Mouse (Mus musculus) liver, postnatal 0 days (tissue): ENCODE results near the gene Coro1c. TPM values are rescaled to one million over a fixed set of nuclear protein-coding genes. Genes with fewer than 3 reads are reported as not detected.

ENCODE experiments used
- ATAC-seq: fragments of 200-750 bp; cut with Nextera tagmentation; 2 replicates; pipeline ENCODE4 v1.8.0; 2017; ENCODE audit warnings: mild to moderate bottlenecking, moderate library complexity
- DNase-seq: peaks from one replicate; pipeline ENCODE4 v3.0.0-alpha.2; 2016
- H3K27ac ChIP-seq: fragments of 300-500 bp; sonication (generic); 2 replicates; pipeline ENCODE4 v1.5.1; 2014; ENCODE audit warnings: antibody characterized with exemption, moderate library complexity, mild to moderate bottlenecking, low read depth
- H3K27me3 ChIP-seq: fragments of 300-500 bp; sonication (generic); 2 replicates; pipeline ENCODE4 v1.6.1; 2014; ENCODE audit warnings: low read length, control low read depth, mixed read lengths; ENCODE audit not compliant: insufficient read depth
- H3K36me3 ChIP-seq: fragments of 300-500 bp; sonication (generic); replicated peaks from 2 replicates; pipeline ENCODE4 v1.6.1; 2014; ENCODE audit warnings: mild to moderate bottlenecking, control low read depth, low read length, moderate library complexity, mixed read lengths; ENCODE audit not compliant: insufficient read depth
- H3K4me1 ChIP-seq: fragments of 300-500 bp; sonication (generic); 2 replicates; pipeline ENCODE4 v1.6.1; 2014; ENCODE audit warnings: antibody characterized with exemption, mild to moderate bottlenecking, control low read depth; ENCODE audit not compliant: insufficient read depth
- H3K4me2 ChIP-seq: fragments of 300-500 bp; sonication (generic); 2 replicates; pipeline ENCODE4 v1.6.1; 2014; ENCODE audit warnings: low read depth, mild to moderate bottlenecking, low read length, moderate library complexity, mixed read lengths
- H3K4me3 ChIP-seq: fragments of 300-500 bp; sonication (generic); 2 replicates; pipeline ENCODE4 v1.5.1; 2014; ENCODE audit warnings: low read depth, low read length
- H3K9ac ChIP-seq: fragments of 300-500 bp; sonication (generic); replicated peaks from 2 replicates; pipeline ENCODE4 v1.6.1; 2014; ENCODE audit warnings: mild to moderate bottlenecking, moderate library complexity
- H3K9me3 ChIP-seq: fragments of 300-500 bp; sonication (generic); 2 replicates; pipeline ENCODE4 v1.6.1; 2016; ENCODE audit warnings: mild to moderate bottlenecking, control low read depth, low read length, mixed read lengths
- CTCF ChIP-seq: sonication (generic); IDR thresholded peaks from 2 replicates; pipeline ENCODE4 v1.5.1; 2016; ENCODE audit warnings: antibody characterized with exemption, low read depth
- EP300 ChIP-seq: IDR thresholded peaks from 2 replicates; pipeline ENCODE4 v1.6.1; 2016; ENCODE audit warnings: antibody characterized with exemption, low read depth, mild to moderate bottlenecking
- WGBS: fragments of 180-500 bp; shearing (Covaris S2); extraction: QIAGEN DNeasy Blood & Tissue Kit; methylation state at CpG from one replicate; pipeline ENCODE4 v1.1.7; 2014; ENCODE audit not compliant: insufficient replicate concordance; 5-methylcytosine and 5-hydroxymethylcytosine counted together
- polyA plus RNA-seq: library from polyadenylated mRNA; unstranded; fragments of >200 nt; fragmentation: Nextera tagmentation; extraction: Ambion mirVana; gene quantifications from 2 replicates; pipeline ENCODE4 v1.2.1, GENCODE M21; 2015

The Coro1c gene
- polyA plus RNA-seq, 1 experiment from 2014 or later, result 27.6 TPM

DNA sequence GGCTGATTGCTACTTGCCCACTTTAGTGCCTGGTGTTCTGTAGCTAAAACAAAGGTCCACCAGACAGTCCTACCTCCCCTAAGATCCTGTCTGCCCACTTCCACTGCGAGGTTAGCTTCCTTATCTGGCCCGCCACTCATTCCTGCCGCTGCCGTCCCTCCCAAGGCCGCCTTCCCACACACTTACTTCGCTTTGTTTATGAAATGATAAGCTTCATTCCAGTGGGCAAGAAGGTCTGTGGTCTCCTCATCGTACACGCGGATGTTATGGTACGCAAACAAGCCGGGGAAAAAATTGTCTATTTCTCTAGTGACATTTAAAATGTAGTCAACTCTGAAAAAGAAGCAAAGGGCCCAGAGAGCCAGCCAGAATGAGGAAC lies 43.1 kb upstream of the Coro1c start:
- Histone ChIP-seq H3K4me2 (peak overlapping the region; percentile 47), H3K27me3 (no peaks in the 10 kb centered on the region), H3K36me3 (peaks cover 55% of the 10 kb centered on the region), H3K4me3 (no peak overlapping the region), H3K27ac (peak overlapping the region; percentile 48), H3K9ac (0 out of 2 replicates have a peak overlapping the region, but pooled peaks have one; percentile 22), H3K4me1 (peaks cover 16% of the 10 kb centered on the region; the same call in 1 of the 2 replicates), H3K9me3 (no peaks in the 10 kb centered on the region)
- DNase-seq (no peak), ATAC-seq (peak; percentile 54; the same call in 1 of the 2 replicates)
- WGBS, result 21% methylated on average over 11 of the region's 11 CpGs
- TF ChIP-seq CTCF (no peak), EP300 (peak; percentile 57)

DNA sequence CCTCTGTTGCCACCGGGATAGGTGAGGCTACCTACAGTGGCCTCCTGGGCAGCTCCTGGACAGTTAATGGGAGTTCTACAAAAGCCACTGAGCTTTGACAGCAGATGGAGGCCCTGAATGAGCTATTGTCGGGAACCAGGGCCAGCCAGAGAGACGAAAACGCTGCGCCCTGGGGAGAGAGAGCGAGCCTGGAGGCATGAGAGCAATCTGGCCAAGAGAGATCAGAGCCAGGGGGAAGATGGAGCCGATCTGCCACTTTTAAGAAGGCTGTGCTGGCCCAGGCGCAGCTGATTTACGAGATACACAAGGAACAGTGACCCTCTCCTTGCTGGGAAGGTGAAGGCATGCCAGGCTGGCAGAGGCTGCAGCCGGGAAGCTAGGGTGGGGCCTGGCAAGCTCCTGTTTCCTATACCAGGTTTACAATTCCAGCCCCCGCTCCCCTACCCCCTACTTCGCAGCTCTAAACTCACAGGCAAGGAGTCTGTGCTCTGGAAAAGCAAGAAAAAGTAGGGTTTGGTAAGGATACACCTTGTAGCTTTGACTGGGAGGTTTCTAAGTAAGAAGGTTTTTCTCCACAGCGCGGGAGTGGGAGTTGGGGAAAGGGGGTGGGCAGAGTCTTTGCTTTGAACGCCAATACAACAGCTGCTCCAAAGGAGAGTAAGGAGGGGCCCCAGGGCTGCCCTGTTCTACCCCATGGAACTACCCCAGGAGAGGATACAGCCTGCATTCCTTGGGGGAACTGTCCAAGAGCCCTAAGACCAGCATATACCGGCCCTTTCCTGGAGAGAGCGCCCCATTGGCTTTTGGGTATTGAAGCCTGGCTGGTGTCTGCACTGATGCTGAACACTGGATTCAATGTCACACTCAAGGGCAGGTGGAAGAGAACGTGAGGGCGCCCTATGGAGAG lies 42.5 kb upstream of the Coro1c start:
- Histone ChIP-seq H3K36me3 (peaks cover 59% of the 10 kb centered on the region), H3K4me1 (peaks cover 16% of the 10 kb centered on the region; the same call in 1 of the 2 replicates), H3K4me3 (no peak overlapping the region), H3K4me2 (0 out of 2 replicates have a peak overlapping the region, but pooled peaks have one; percentile 47), H3K9ac (no peak overlapping the region), H3K27ac (no peak overlapping the region; the same call in 1 of the 2 replicates), H3K27me3 (no peaks in the 10 kb centered on the region), H3K9me3 (no peaks in the 10 kb centered on the region)
- WGBS, result 63% methylated on average over 19 of the region's 19 CpGs
- ATAC-seq (peak; percentile 23; the same call in 1 of the 2 replicates), DNase-seq (no peak)
- TF ChIP-seq EP300 (no peak), CTCF (no peak)

DNA sequence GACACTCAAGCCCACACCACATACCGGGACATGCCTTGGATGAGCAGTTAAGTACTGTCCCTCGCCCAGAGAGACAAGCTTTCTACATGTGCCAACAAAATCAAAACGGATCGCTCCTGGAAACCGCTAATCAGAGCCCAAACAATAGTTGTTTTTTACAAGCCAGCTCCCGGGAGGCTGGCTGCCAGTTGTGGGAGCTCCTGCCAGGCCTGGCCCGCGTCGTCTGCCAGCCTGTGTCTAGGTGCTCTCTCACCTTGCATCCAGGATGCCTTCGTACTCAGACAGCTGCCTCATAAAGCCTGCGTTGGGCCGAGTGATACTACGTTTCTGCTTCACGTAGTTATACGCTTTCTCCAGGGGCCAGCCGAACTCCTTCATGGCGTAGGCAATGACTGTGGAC lies 41.6 kb upstream of the Coro1c start:
- H3K36me3 ChIP-seq, result peaks cover 55% of the 10 kb centered on the region
- WGBS, result 92% methylated on average over 17 of the region's 17 CpGs

DNA sequence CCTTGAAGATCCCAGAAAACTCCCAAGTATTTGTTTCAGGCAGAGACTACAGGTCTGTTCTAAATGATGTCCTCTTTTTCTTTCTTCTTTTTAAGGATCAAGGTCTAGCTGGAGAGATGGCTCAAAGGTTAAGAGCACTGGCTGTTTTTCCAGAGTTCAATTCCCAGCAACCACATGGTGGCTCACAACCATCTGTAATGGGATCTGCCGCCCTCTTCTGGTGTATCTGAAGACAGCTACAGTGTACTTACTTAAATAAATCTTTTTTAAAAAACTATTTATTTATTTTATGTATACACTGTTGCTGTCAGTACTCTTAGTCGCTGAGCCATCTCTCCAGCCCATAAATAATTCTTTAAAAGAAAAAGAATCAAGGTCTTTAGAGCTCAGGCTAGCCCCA lies 38.7 kb upstream of the Coro1c start:
- Histone ChIP-seq H3K36me3 (peaks cover 53% of the 10 kb centered on the region), H3K4me3 (no peak overlapping the region), H3K4me1 (peaks cover 12% of the 10 kb centered on the region; the same call in 1 of the 2 replicates), H3K27ac (no peak overlapping the region), H3K27me3 (no peaks in the 10 kb centered on the region), H3K9me3 (no peaks in the 10 kb centered on the region), H3K4me2 (no peak overlapping the region), H3K9ac (no peak overlapping the region)
- ATAC-seq (no peak), DNase-seq (no peak)
- WGBS, result 78% methylated on average over 2 of the region's 2 CpGs
- no peak for TF ChIP-seq EP300
- TF ChIP-seq CTCF, result peak; percentile 32

More for the DNA sequence above, 41.6 kb upstream of the Coro1c start:
- no peak for TF ChIP-seq CTCF
- no peak for TF ChIP-seq EP300
- no peak overlapping the region for H3K4me3 ChIP-seq
- H3K27me3 ChIP-seq, result no peaks in the 10 kb centered on the region
- H3K4me1 ChIP-seq, result peaks cover 16% of the 10 kb centered on the region; the same call in 1 of the 2 replicates
- H3K27ac ChIP-seq, result no peak overlapping the region
- no peak overlapping the region for H3K4me2 ChIP-seq
- DNase-seq, result no peak
- no peaks in the 10 kb centered on the region for H3K9me3 ChIP-seq
- no peak for ATAC-seq
- H3K9ac ChIP-seq, result no peak overlapping the region

DNA sequence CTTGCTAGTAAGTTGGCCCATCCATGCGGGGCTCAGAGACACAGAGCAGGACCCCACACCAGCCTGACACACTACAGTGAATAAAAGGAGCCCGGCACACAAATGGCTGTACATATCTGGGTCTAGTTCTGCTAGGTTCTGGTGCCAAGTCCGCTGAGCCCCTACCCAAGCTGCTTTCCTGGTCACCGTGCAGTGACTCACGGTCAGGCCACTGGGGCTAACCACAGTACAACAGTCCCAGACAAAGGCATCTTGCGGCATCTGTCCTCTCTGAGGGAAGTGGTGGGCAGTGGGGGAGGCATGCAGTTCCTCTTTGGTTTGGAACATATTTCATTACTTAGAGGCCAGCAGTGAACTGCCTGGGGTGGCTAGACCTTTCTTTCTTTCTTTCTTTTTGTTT lies 36.6 kb upstream of the Coro1c start:
- DNase-seq, result peak; percentile 55
- no peak overlapping the region for H3K4me3 ChIP-seq
- TF ChIP-seq CTCF (no peak), EP300 (no peak)
- no peaks in the 10 kb centered on the region for H3K9me3 ChIP-seq
- H3K27ac ChIP-seq, result peak overlapping the region; percentile 34
- peak; percentile 74 for ATAC-seq
- peak overlapping the region; percentile 44; the same call in 1 of the 2 replicates for H3K4me2 ChIP-seq
- H3K36me3 ChIP-seq, result peaks cover 56% of the 10 kb centered on the region
- no peaks in the 10 kb centered on the region for H3K27me3 ChIP-seq
- 43% methylated on average over 6 of the region's 6 CpGs for WGBS
- no peak overlapping the region for H3K9ac ChIP-seq
- peaks cover 2% of the 10 kb centered on the region; the same call in 1 of the 2 replicates for H3K4me1 ChIP-seq

DNA sequence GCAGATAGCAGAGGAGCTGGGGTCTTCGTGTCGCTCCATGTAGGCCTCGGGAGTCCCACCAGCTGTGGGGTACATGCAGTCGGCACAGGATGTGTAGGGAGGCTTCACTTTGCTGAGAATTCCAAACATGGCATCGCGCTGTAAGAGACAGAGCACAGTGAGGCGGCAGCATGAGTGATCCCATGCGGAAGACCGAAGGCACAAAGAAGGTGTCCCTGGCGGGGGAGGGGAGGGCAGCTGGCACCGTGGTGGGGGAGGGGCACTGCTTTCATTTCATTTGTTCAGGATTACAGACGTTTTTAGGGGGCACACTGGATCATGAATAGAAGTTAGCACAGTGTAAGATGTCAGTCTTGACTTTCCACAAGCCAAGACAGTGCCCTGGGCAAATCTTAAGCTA lies 34.8 kb upstream of the Coro1c start:
- DNase-seq (no peak), ATAC-seq (no peak)
- Histone ChIP-seq H3K27ac (no peak overlapping the region), H3K4me1 (peaks cover 2% of the 10 kb centered on the region; the same call in 1 of the 2 replicates), H3K4me2 (no peak overlapping the region), H3K9ac (no peak overlapping the region), H3K36me3 (peaks cover 46% of the 10 kb centered on the region), H3K9me3 (no peaks in the 10 kb centered on the region), H3K4me3 (no peak overlapping the region), H3K27me3 (no peaks in the 10 kb centered on the region)
- TF ChIP-seq CTCF, result no peak
- no peak for TF ChIP-seq EP300
- 85% methylated on average over 12 of the region's 12 CpGs for WGBS
